Mouse (Mus musculus): ENCODE results near the gene Anapc16. TPM values are rescaled to one million over a fixed set of nuclear protein-coding genes. Genes with fewer than 3 reads are reported as not detected.

Anapc16 gene
- polyA plus RNA-seq, 2 experiments, result 109 to 110 TPM

- no peaks in the 10 kb centered on the region for H3K27me3 ChIP-seq (ENCODE audit: control insufficient read depth, insufficient read depth, low read length)
- no peaks in the 10 kb centered on the region for H3K9me3 ChIP-seq (ENCODE audit: control insufficient read depth, low read length)
- H3K4me3 ChIP-seq (replicated peaks; ENCODE audit: low read length), result no peak overlapping the region
- no peak for TF ChIP-seq POLR2A (IDR thresholded peaks at IDR 0.05; ENCODE audit: borderline replicate concordance, extremely low read depth, insufficient read depth, insufficient read length)
- DNase-seq (ENCODE audit: low spot score) (no peak), ATAC-seq (ENCODE audit: low FRiP score, low read depth) (no peak)
- peaks cover 17% of the 10 kb centered on the region; the same call in 1 of the 2 replicates for H3K36me3 ChIP-seq (ENCODE audit: control insufficient read depth, insufficient read depth, low read length)
- peaks cover 34% of the 10 kb centered on the region for H3K4me1 ChIP-seq (ENCODE audit: control insufficient read depth, insufficient read depth, low read length)
- no peak overlapping the region; the same call in 1 of the 2 replicates for H3K27ac ChIP-seq (replicated peaks; ENCODE audit: low read depth, low read length)
- 66% methylated on average over 7 of the region's 7 CpGs for WGBS
- no peak overlapping the region for H3K4me2 ChIP-seq (replicated peaks; ENCODE audit: low read depth, low read length, severe bottlenecking)
- no peak overlapping the region for H3K9ac ChIP-seq (ENCODE audit: low read depth, low read length, severe bottlenecking)
These were observed 55.5 kb downstream of the Anapc16 start for GRCm38 (mm10) chr10:59947296-59948073.

- no peak overlapping the region for H3K4me3 ChIP-seq (replicated peaks; ENCODE audit: low read length)
- no peaks in the 10 kb centered on the region for H3K27me3 ChIP-seq (ENCODE audit: control insufficient read depth, insufficient read depth, low read length)
- H3K9ac ChIP-seq (ENCODE audit: low read depth, low read length, severe bottlenecking), result no peak overlapping the region
- 86% methylated on average over 5 of the region's 5 CpGs for WGBS
- TF ChIP-seq POLR2A (IDR thresholded peaks at IDR 0.05; ENCODE audit: borderline replicate concordance, extremely low read depth, insufficient read depth, insufficient read length), result no peak
- DNase-seq (ENCODE audit: low spot score), result no peak
- no peak for ATAC-seq (ENCODE audit: low FRiP score, low read depth)
- H3K9me3 ChIP-seq (ENCODE audit: control insufficient read depth, low read length), result no peaks in the 10 kb centered on the region
- H3K27ac ChIP-seq (replicated peaks; ENCODE audit: low read depth, low read length), result no peak overlapping the region
- H3K4me2 ChIP-seq (replicated peaks; ENCODE audit: low read depth, low read length, severe bottlenecking), result no peak overlapping the region
- peaks cover 17% of the 10 kb centered on the region; the same call in 1 of the 2 replicates for H3K36me3 ChIP-seq (ENCODE audit: control insufficient read depth, insufficient read depth, low read length)
- H3K4me1 ChIP-seq (ENCODE audit: control insufficient read depth, insufficient read depth, low read length), result peaks cover 35% of the 10 kb centered on the region
These were observed 56.6 kb downstream of the Anapc16 start for GRCm38 (mm10) chr10:59946362-59946761.

- Histone ChIP-seq H3K27ac (replicated peaks; ENCODE audit: low read depth, low read length) (no peak overlapping the region), H3K9ac (ENCODE audit: low read depth, low read length, severe bottlenecking) (no peak overlapping the region), H3K36me3 (ENCODE audit: control insufficient read depth, insufficient read depth, low read length) (peaks cover 12% of the 10 kb centered on the region; the same call in 1 of the 2 replicates), H3K4me3 (replicated peaks; ENCODE audit: low read length) (no peak overlapping the region), H3K9me3 (ENCODE audit: control insufficient read depth, low read length) (no peaks in the 10 kb centered on the region), H3K4me2 (replicated peaks; ENCODE audit: low read depth, low read length, severe bottlenecking) (no peak overlapping the region), H3K4me1 (ENCODE audit: control insufficient read depth, insufficient read depth, low read length) (peaks cover 35% of the 10 kb centered on the region), H3K27me3 (ENCODE audit: control insufficient read depth, insufficient read depth, low read length) (no peaks in the 10 kb centered on the region)
- ATAC-seq (ENCODE audit: low FRiP score, low read depth) (no peak), DNase-seq (ENCODE audit: low spot score) (no peak)
- TF ChIP-seq POLR2A (IDR thresholded peaks at IDR 0.05; ENCODE audit: borderline replicate concordance, extremely low read depth, insufficient read depth, insufficient read length), result no peak
- WGBS, result 94% methylated on average over 3 of the region's 3 CpGs
These were observed 57.5 kb downstream of the Anapc16 start for GRCm38 (mm10) chr10:59945416-59945815.

GRCm38 (mm10) chr10:59943421-59943989 is 59.4 kb downstream of the Anapc16 start:
- Histone ChIP-seq H3K9ac (ENCODE audit: low read depth, low read length, severe bottlenecking) (peak overlapping the region; percentile 49), H3K4me3 (replicated peaks; ENCODE audit: low read length) (peak overlapping the region; percentile 27), H3K4me2 (replicated peaks; ENCODE audit: low read depth, low read length, severe bottlenecking) (peak overlapping the region; percentile 62), H3K36me3 (ENCODE audit: control insufficient read depth, insufficient read depth, low read length) (no peaks in the 10 kb centered on the region), H3K27ac (replicated peaks; ENCODE audit: low read depth, low read length) (peak overlapping the region; percentile 65; the same call in 1 of the 2 replicates), H3K4me1 (ENCODE audit: control insufficient read depth, insufficient read depth, low read length) (peaks cover 17% of the 10 kb centered on the region), H3K9me3 (ENCODE audit: control insufficient read depth, low read length) (no peaks in the 10 kb centered on the region), H3K27me3 (ENCODE audit: control insufficient read depth, insufficient read depth, low read length) (no peaks in the 10 kb centered on the region)
- DNase-seq (ENCODE audit: low spot score) (peak; percentile 62), ATAC-seq (ENCODE audit: low FRiP score, low read depth) (peak; percentile 62; the same call in 1 of the 2 replicates)
- no peak for TF ChIP-seq POLR2A (IDR thresholded peaks at IDR 0.05; ENCODE audit: borderline replicate concordance, extremely low read depth, insufficient read depth, insufficient read length)
- 34% methylated on average over 13 of the region's 13 CpGs for WGBS

GRCm38 (mm10) chr10:59942847-59943420 is 60.0 kb downstream of the Anapc16 start:
- peak; percentile 47 for ATAC-seq (ENCODE audit: low FRiP score, low read depth)

More at GRCm38 (mm10) chr10:59942847-59943420, 60.0 kb downstream of the Anapc16 start:
- Histone ChIP-seq H3K27ac (replicated peaks; ENCODE audit: low read depth, low read length) (peak overlapping the region; percentile 65), H3K4me1 (ENCODE audit: control insufficient read depth, insufficient read depth, low read length) (peaks cover 16% of the 10 kb centered on the region), H3K9ac (ENCODE audit: low read depth, low read length, severe bottlenecking) (peak overlapping the region; percentile 49), H3K27me3 (ENCODE audit: control insufficient read depth, insufficient read depth, low read length) (no peaks in the 10 kb centered on the region), H3K36me3 (ENCODE audit: control insufficient read depth, insufficient read depth, low read length) (no peaks in the 10 kb centered on the region), H3K9me3 (ENCODE audit: control insufficient read depth, low read length) (no peaks in the 10 kb centered on the region), H3K4me2 (replicated peaks; ENCODE audit: low read depth, low read length, severe bottlenecking) (peak overlapping the region; percentile 62), H3K4me3 (replicated peaks; ENCODE audit: low read length) (peak overlapping the region; percentile 27)
- WGBS, result under 1% methylated on average over 16 of the region's 16 CpGs
- TF ChIP-seq POLR2A (IDR thresholded peaks at IDR 0.05; ENCODE audit: borderline replicate concordance, extremely low read depth, insufficient read depth, insufficient read length), result no peak
- DNase-seq (ENCODE audit: low spot score), result peak; percentile 60

All from limb, embryonic 14.5 days (tissue).